Mouse (Mus musculus) intestine, postnatal 0 days (tissue): ENCODE measurements around the gene S100a2. TPM values are rescaled to one million over a fixed set of nuclear protein-coding genes. Genes with fewer than 3 reads are reported as not detected.

Experiments
- ATAC-seq: fragments of 200-750 bp; cut with Nextera tagmentation; 2 replicates; pipeline ENCODE4 v1.8.0; 2017; ENCODE audit warnings: mild to moderate bottlenecking, moderate TSS enrichment, moderate library complexity
- H3K27ac ChIP-seq: fragments of 300-500 bp; sonication (generic); 2 replicates; pipeline ENCODE4 v1.5.1; 2014; ENCODE audit warnings: mild to moderate bottlenecking, low read depth, low read length, moderate library complexity
- H3K27me3 ChIP-seq: fragments of 300-500 bp; sonication (generic); replicated peaks from 2 replicates; pipeline ENCODE4 v1.6.1; 2014; ENCODE audit warnings: low read length, mixed read lengths; ENCODE audit not compliant: control insufficient read depth, insufficient read depth
- H3K36me3 ChIP-seq: fragments of 300-500 bp; sonication (generic); 2 replicates; pipeline ENCODE4 v1.6.1; 2014; ENCODE audit warnings: mild to moderate bottlenecking, moderate library complexity; ENCODE audit not compliant: control insufficient read depth, insufficient read depth
- H3K4me1 ChIP-seq: fragments of 300-500 bp; sonication (generic); replicated peaks from 2 replicates; pipeline ENCODE4 v1.6.1; 2014; ENCODE audit warnings: antibody characterized with exemption, low read length, mixed read lengths; ENCODE audit not compliant: control insufficient read depth, insufficient read depth
- H3K4me2 ChIP-seq: fragments of 300-500 bp; sonication (generic); replicated peaks from 2 replicates; pipeline ENCODE4 v1.6.1; 2014; ENCODE audit warnings: low read depth, mild to moderate bottlenecking, moderate library complexity
- H3K4me3 ChIP-seq: fragments of 300-500 bp; sonication (generic); 2 replicates; pipeline ENCODE4 v1.5.1; 2014; ENCODE audit warnings: low read depth, low read length
- H3K9ac ChIP-seq: fragments of 300-500 bp; sonication (generic); 2 replicates; pipeline ENCODE4 v1.6.1; 2014; ENCODE audit warnings: mild to moderate bottlenecking, low read depth, low read length
- H3K9me3 ChIP-seq: fragments of 300-500 bp; sonication (generic); 2 replicates; pipeline ENCODE4 v1.6.1; 2016; ENCODE audit warnings: mixed run types; ENCODE audit not compliant: control insufficient read depth
- CTCF ChIP-seq: sonication (generic); IDR thresholded peaks from 2 replicates; pipeline ENCODE4 v1.5.1; 2016; ENCODE audit warnings: low read depth, mild to moderate bottlenecking, control low read depth, antibody characterized with exemption, moderate library complexity
- WGBS: fragments of 180-500 bp; shearing (Covaris S2); extraction: QIAGEN DNeasy Blood & Tissue Kit; methylation state at CpG from one replicate; pipeline ENCODE4 v1.1.7; 2014; 5-methylcytosine and 5-hydroxymethylcytosine counted together
- polyA plus RNA-seq: library from polyadenylated mRNA; unstranded; fragments of >200 nt; fragmentation: Nextera tagmentation; extraction: Ambion mirVana; gene quantifications from 2 replicates; pipeline ENCODE4 v1.2.1, GENCODE M21; 2015

Gene S100a2
- polyA plus RNA-seq, 1 experiment from 2014 or later = not detected

DNA sequence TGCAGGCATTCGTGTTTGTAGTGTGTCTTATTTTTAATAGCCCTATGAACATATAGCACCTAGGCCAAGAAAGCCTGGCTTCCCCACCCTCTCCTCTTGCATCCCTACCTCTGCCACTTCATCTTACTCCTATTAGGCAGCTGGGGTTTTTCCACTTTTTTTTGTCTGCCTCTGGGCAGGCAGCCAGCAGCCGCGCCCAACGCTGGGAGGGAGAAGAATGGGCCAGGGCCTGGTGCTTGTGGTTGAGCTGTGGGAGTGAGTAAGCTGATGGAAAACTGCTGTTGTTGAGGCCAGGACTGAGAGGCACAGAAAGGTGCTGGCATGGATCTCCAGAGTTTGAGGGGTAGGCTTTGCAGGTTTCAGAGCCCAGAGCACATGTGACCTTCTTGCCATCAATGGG, 14.4 kb downstream of the S100a2 start:
- Histone ChIP-seq H3K9me3 (no peaks in the 10 kb centered on the region), H3K4me2 (no peak overlapping the region), H3K27me3 (no peaks in the 10 kb centered on the region), H3K27ac (no peak overlapping the region), H3K4me1 (no peaks in the 10 kb centered on the region), H3K4me3 (no peak overlapping the region), H3K36me3 (no peaks in the 10 kb centered on the region), H3K9ac (no peak overlapping the region)
- 22% methylated on average over 4 of the region's 4 CpGs for WGBS
- TF ChIP-seq CTCF = no peak
- ATAC-seq = no peak

- no peak for ATAC-seq
- Histone ChIP-seq H3K36me3 (no peaks in the 10 kb centered on the region), H3K27me3 (no peaks in the 10 kb centered on the region), H3K9me3 (no peaks in the 10 kb centered on the region), H3K4me2 (no peak overlapping the region), H3K4me3 (no peak overlapping the region), H3K27ac (no peak overlapping the region), H3K4me1 (no peaks in the 10 kb centered on the region), H3K9ac (no peak overlapping the region)
- 87% methylated on average over 3 of the region's 3 CpGs for WGBS
- TF ChIP-seq CTCF = no peak
These were observed 15.0 kb downstream of the S100a2 start for GRCm38 (mm10) chr3:90605049-90605448.

DNA sequence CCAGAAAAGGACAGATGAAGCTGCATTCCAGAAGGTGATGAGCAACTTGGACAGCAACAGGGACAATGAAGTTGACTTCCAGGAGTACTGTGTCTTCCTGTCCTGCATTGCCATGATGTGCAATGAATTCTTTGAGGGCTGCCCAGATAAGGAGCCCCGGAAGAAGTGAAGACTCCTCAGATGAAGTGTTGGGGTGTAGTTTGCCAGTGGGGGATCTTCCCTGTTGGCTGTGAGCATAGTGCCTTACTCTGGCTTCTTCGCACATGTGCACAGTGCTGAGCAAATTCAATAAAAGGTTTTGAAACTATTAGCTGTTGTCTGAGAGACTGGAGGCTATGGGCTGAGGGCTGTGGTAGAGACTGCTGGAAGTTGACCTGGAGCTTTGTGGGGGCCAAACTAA, 15.7 kb downstream of the S100a2 start:
- Histone ChIP-seq H3K4me2 (no peak overlapping the region), H3K27me3 (no peaks in the 10 kb centered on the region), H3K9ac (no peak overlapping the region), H3K9me3 (no peaks in the 10 kb centered on the region), H3K27ac (no peak overlapping the region), H3K36me3 (no peaks in the 10 kb centered on the region), H3K4me3 (no peak overlapping the region), H3K4me1 (no peaks in the 10 kb centered on the region)
- TF ChIP-seq CTCF = no peak
- no peak for ATAC-seq
- 86% methylated on average over 2 of the region's 2 CpGs for WGBS

DNA sequence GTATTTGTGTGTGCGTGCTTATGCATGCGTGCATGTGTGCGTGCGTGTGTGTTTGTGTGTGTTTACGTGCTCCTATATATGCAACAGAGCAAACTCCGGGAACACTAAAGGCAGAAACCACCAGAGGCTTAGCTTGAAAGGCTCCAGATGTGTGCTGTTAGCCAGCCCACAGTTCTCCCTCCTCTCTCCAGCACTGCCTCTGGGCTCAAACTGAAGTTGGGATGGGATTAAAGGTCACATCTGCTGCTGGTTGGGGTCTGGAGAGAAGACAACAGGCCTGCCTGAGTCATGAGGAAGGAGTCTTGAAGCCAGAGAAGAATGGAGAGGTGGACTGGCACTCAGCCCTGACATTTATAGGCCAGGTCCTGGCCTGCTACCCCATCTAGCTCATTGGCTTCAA, 16.1 kb downstream of the S100a2 start:
- no peak for ATAC-seq
- H3K27ac ChIP-seq = no peak overlapping the region
- no peak overlapping the region for H3K9ac ChIP-seq
- H3K36me3 ChIP-seq = no peaks in the 10 kb centered on the region
- no peaks in the 10 kb centered on the region for H3K9me3 ChIP-seq
- H3K4me3 ChIP-seq = no peak overlapping the region
- H3K4me1 ChIP-seq = no peaks in the 10 kb centered on the region
- TF ChIP-seq CTCF = no peak
- WGBS = 77% methylated on average over 6 of the region's 6 CpGs
- H3K4me2 ChIP-seq = no peak overlapping the region
- H3K27me3 ChIP-seq = no peaks in the 10 kb centered on the region

- no peak for TF ChIP-seq CTCF
- Histone ChIP-seq H3K27me3 (no peaks in the 10 kb centered on the region), H3K4me2 (no peak overlapping the region), H3K4me1 (no peaks in the 10 kb centered on the region), H3K36me3 (no peaks in the 10 kb centered on the region), H3K4me3 (no peak overlapping the region), H3K27ac (no peak overlapping the region), H3K9ac (no peak overlapping the region), H3K9me3 (no peaks in the 10 kb centered on the region)
- WGBS = 90% methylated on average over 3 of the region's 3 CpGs
- ATAC-seq = no peak
These were observed 17.3 kb downstream of the S100a2 start for GRCm38 (mm10) chr3:90607361-90607760.

DNA sequence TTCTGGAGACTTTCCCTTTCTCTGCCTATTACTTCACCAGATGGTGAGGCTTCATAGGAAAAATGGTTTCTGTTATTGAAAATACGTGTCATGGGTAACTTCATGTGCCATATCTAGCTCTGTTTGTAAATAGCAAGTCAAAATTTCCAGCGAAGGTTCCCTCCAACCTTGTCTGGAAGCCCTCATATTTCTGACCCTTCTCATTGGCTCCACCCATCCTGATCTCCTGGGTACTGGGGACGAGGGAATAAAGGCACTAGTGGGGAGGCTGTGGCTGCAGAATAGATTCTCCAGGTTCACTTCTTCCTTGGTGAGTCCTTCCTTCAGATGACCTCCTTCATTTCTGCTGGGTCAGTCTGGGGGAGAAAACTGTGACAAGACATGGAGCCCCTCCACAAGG, 18.2 kb downstream of the S100a2 start, which contains the start of gene S100a5:
Gene S100a5 (plus strand): TSS at position 301 of the 400 bp plus-strand sequence.
- H3K4me3 ChIP-seq = no peak within 1 kb of the TSS
- no peak within 1 kb of the TSS for H3K9ac ChIP-seq
- no peak within 1 kb of the TSS for H3K4me2 ChIP-seq
- WGBS = 69% methylated on average over 3 of the region's 3 CpGs
- no peaks in the 10 kb centered on the region for H3K4me1 ChIP-seq
- H3K27me3 ChIP-seq = no peaks in the 10 kb centered on the region
- no peak for ATAC-seq
- H3K9me3 ChIP-seq = no peaks in the 10 kb centered on the region
- H3K36me3 ChIP-seq = no peaks in the 10 kb centered on the region
- TF ChIP-seq CTCF = no peak
- H3K27ac ChIP-seq = no peak within 1 kb of the TSS

DNA sequence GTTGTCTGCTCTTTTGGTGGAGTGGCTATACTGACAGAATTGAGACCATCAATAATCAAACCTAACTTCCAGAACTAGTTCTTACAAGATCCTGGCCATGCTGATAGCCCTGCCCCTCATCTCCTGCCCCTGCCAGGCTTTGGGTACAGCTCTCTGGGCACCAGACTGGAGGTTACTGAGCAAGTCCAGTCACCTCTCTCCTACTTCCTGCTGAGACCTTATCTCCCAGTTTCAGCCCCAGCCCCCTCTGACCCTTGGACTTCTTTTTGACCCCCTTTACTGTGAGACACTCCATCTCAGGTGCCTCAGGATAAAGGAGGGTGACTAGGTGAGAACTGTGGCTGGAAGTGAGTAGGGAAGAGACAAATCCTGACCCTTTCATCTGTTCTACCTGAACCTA, 19.1 kb downstream of the S100a2 start:
- no peaks in the 10 kb centered on the region for H3K9me3 ChIP-seq
- no peak overlapping the region for H3K27ac ChIP-seq
- TF ChIP-seq CTCF = no peak
- no peak overlapping the region for H3K9ac ChIP-seq
- no peak overlapping the region for H3K4me3 ChIP-seq
- no peaks in the 10 kb centered on the region for H3K4me1 ChIP-seq
- H3K36me3 ChIP-seq = no peaks in the 10 kb centered on the region
- H3K27me3 ChIP-seq = no peaks in the 10 kb centered on the region
- no peak overlapping the region for H3K4me2 ChIP-seq
- peak; percentile 53 for ATAC-seq
